In the genomic region with DNA sequence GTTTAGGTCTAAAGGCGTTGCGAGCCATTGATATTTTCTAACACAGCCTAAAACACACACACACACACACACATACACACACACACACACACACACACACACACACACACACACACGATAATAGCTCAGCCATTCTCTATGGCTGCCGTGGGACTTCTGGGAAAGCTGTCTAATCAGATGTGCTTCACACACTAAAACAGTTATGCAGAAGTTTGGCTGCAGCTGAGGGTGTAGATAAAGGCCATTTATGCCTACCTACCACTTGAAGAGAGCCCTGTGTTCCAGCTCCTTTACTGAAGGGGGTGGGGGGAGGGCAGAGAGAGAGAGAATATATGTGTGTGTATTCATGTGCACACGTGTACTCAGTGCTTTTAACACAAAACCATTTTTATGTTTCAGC, we compare ENCODE assay signal across 38 mouse cellular contexts. TPM values are rescaled to one million over a fixed set of nuclear protein-coding genes. Genes with fewer than 3 reads are reported as not detected.
A peak's percentile ranks its signal among the peaks of the same experiment; 100 is the strongest.
DNase-seq lines count a peak whose midpoint lies in the region; ATAC-seq and TF ChIP-seq lines count a peak whose summit lies in the region.
"Had no signal": no experiment of that assay in that cellular context is flagged by ENCODE, and none has a peak within 500 bp of the region (broad histone marks: within the 10 kb centered on the region; RNA-seq: fewer than 3 reads in every experiment).

No protein-coding gene starts in this region.

- peaks cover 52% of the 10 kb centered on the region for H3K36me3 ChIP-seq in heart, postnatal 0 days (replicated peaks; ENCODE audit: control insufficient read depth, insufficient read depth, low read length)
- peaks cover 48% of the 10 kb centered on the region for H3K36me3 ChIP-seq in liver, embryonic 15.5 days (replicated peaks)
- H3K36me3 ChIP-seq in intestine, embryonic 16.5 days (ENCODE audit: control insufficient read depth, insufficient read depth, low read length): no peaks in the 10 kb centered on the region; the same call in 1 of the 2 replicates

- H3K9me3 ChIP-seq in heart, postnatal 0 days (replicated peaks; ENCODE audit: control insufficient read depth, low read length): no peaks in the 10 kb centered on the region
- H3K9me3 ChIP-seq in liver, embryonic 15.5 days (replicated peaks): no peaks in the 10 kb centered on the region
- no peaks in the 10 kb centered on the region for H3K9me3 ChIP-seq in intestine, embryonic 16.5 days (ENCODE audit: control insufficient read depth, low read length)
- H3K9me3 ChIP-seq: heart, embryonic 10.5 days; heart, embryonic 15.5 days; hindbrain, embryonic 13.5 days; midbrain, embryonic 12.5 days; stomach, embryonic 15.5 days had no signal

- no peaks in the 10 kb centered on the region for H3K4me1 ChIP-seq in heart, postnatal 0 days (ENCODE audit: control insufficient read depth, insufficient read depth)
- H3K4me1 ChIP-seq in liver, embryonic 15.5 days (replicated peaks): no peaks in the 10 kb centered on the region
- H3K4me1 ChIP-seq in intestine, embryonic 16.5 days (ENCODE audit: control insufficient read depth, insufficient read depth, low read length): no peaks in the 10 kb centered on the region
- H3K4me1 ChIP-seq: heart, embryonic 10.5 days; heart, embryonic 15.5 days; stomach, embryonic 15.5 days had no signal

- no peak overlapping the region for H3K4me3 ChIP-seq in heart, postnatal 0 days (ENCODE audit: low read depth, low read length)
- no peak overlapping the region for H3K4me3 ChIP-seq in liver, embryonic 15.5 days (replicated peaks)
- H3K4me3 ChIP-seq in intestine, embryonic 16.5 days (ENCODE audit: low read length): no peak overlapping the region
- H3K4me3 ChIP-seq: heart, embryonic 10.5 days; heart, embryonic 15.5 days; hindbrain, embryonic 13.5 days; layer of hippocampus, adult 2 months; midbrain, embryonic 12.5 days; stomach, embryonic 15.5 days had no signal

- peak; percentile 39 for ATAC-seq in heart, postnatal 0 days (ENCODE audit: insufficient read depth, low read depth)
- peak; percentile 63 for ATAC-seq in liver, embryonic 15.5 days (ENCODE audit: insufficient read depth)
- ATAC-seq in intestine, embryonic 16.5 days: no peak
- ATAC-seq: forebrain, embryonic 14.5 days; Patski had no signal

- DNase-seq in heart, postnatal 0 days (ENCODE audit: low spot score): no peak
- no peak for DNase-seq in heart, adult 11 months
- peak; percentile 42 for DNase-seq in liver
- no peak for DNase-seq in right cerebral cortex, adult 18-20 months
- DNase-seq in lung, postnatal 4 days: no peak
- DNase-seq: adrenal gland, postnatal 14 days; cerebellum, adult 8-10 months; cerebellum, postnatal 36 days; gastrocnemius, postnatal 14 days; heart, postnatal 36 days; kidney, adult 11 months; kidney, postnatal 14 days; lung, embryonic 14.5 days; lung, postnatal 14 days; retina, postnatal 1 day; right cerebral cortex, postnatal 25 days had no signal

- no peak overlapping the region for H3K9ac ChIP-seq in heart, postnatal 0 days (replicated peaks; ENCODE audit: low read depth, low read length)
- H3K9ac ChIP-seq in liver, embryonic 15.5 days: no peak overlapping the region
- no peak overlapping the region for H3K9ac ChIP-seq in intestine, embryonic 16.5 days (ENCODE audit: low read depth, low read length)
- H3K9ac ChIP-seq: heart, embryonic 15.5 days; hindbrain, embryonic 13.5 days; lung, embryonic 14.5 days; midbrain, embryonic 12.5 days; stomach, embryonic 15.5 days had no signal

- no peaks in the 10 kb centered on the region for H3K27me3 ChIP-seq in heart, postnatal 0 days (ENCODE audit: control insufficient read depth, insufficient read depth, low read length)
- no peaks in the 10 kb centered on the region for H3K27me3 ChIP-seq in liver, embryonic 15.5 days
- H3K27me3 ChIP-seq in intestine, embryonic 16.5 days (replicated peaks; ENCODE audit: control insufficient read depth, insufficient read depth, low read length): no peaks in the 10 kb centered on the region
- H3K27me3 ChIP-seq: CH12.LX; heart, embryonic 15.5 days; hindbrain, embryonic 13.5 days; midbrain, embryonic 12.5 days; Patski; stomach, embryonic 15.5 days had no signal

- H3K4me2 ChIP-seq in heart, postnatal 0 days (ENCODE audit: low read depth, low read length): no peak overlapping the region
- H3K4me2 ChIP-seq in liver, embryonic 15.5 days: no peak overlapping the region
- no peak overlapping the region for H3K4me2 ChIP-seq in intestine, embryonic 16.5 days (ENCODE audit: low read depth, low read length)
- H3K4me2 ChIP-seq: heart, embryonic 15.5 days; hindbrain, embryonic 13.5 days; lung, embryonic 14.5 days; midbrain, embryonic 12.5 days; stomach, embryonic 15.5 days had no signal

- 62% methylated on average over 5 of the region's 5 CpGs for WGBS in heart, postnatal 0 days
- WGBS in liver, embryonic 15.5 days (ENCODE audit: insufficient replicate concordance): 35% methylated on average over 5 of the region's 5 CpGs
- WGBS in intestine, embryonic 16.5 days: 83% methylated on average over 5 of the region's 5 CpGs

- no peak for TF ChIP-seq CTCF in heart, postnatal 0 days (IDR thresholded peaks at IDR 0.05; ENCODE audit: low read depth)

- H3K27ac ChIP-seq in heart, postnatal 0 days (ENCODE audit: low read depth): no peak overlapping the region
- H3K27ac ChIP-seq in liver, embryonic 15.5 days (replicated peaks): no peak overlapping the region
- H3K27ac ChIP-seq in intestine, embryonic 16.5 days (ENCODE audit: low read length): no peak overlapping the region
- H3K27ac ChIP-seq: heart, embryonic 10.5 days; heart, embryonic 15.5 days; hindbrain, embryonic 13.5 days; layer of hippocampus, adult 2 months; midbrain, embryonic 12.5 days; stomach, embryonic 15.5 days had no signal

- TF ChIP-seq EP300 in heart, postnatal 0 days (IDR thresholded peaks at IDR 0.05; ENCODE audit: low read depth): no peak

RNA-seq across cellular contexts. Expression of gene Tex37, which starts 15.0 kb away (rescaled TPM):
- total RNA-seq in heart, postnatal 0 days (2014; rRNA removed; ENCODE audit: low replicate concordance): not detected in 2 replicates
- not detected in 2 replicates for polyA plus RNA-seq in heart, postnatal 0 days (2015; fragmentation: Nextera tagmentation; extraction: Ambion mirVana)
- not detected in 2 replicates for polyA plus RNA-seq in liver, embryonic 15.5 days (2015; fragmentation: Nextera tagmentation; extraction: Ambion mirVana)
- polyA plus RNA-seq in intestine, embryonic 16.5 days (2015; fragmentation: Nextera tagmentation; extraction: Ambion mirVana): not detected in 2 replicates
- total RNA-seq: adrenal gland, postnatal 14 days; CH12.LX; ES-E14; gastrocnemius, postnatal 14 days; granulocyte monocyte progenitor cell, adult 5-6 weeks; heart, postnatal 36 days; layer of hippocampus, adult 2 months; layer of hippocampus, postnatal 25 days; left cerebral cortex, adult 8-10 months; left cerebral cortex, postnatal 4 days; megakaryocyte, adult 5-6 weeks had no signal
- polyA plus RNA-seq: C2C12; embryonic facial prominence, embryonic 11.5 days; forebrain, embryonic 14.5 days; heart, embryonic 10.5 days; heart, embryonic 15.5 days; hindbrain, embryonic 13.5 days; kidney, embryonic 14.5 days; limb, embryonic 14.5 days; lung, embryonic 14.5 days; midbrain, embryonic 12.5 days; neural tube, embryonic 14.5 days; Patski; stomach, embryonic 15.5 days had no signal

RNA-seq across cellular contexts. Expression of gene Foxi3, which starts 52.6 kb away (rescaled TPM):
- not detected in 2 replicates for total RNA-seq in heart, postnatal 0 days (2014; rRNA removed; ENCODE audit: low replicate concordance)
- not detected in 2 replicates for polyA plus RNA-seq in heart, postnatal 0 days (2015; fragmentation: Nextera tagmentation; extraction: Ambion mirVana)
- polyA plus RNA-seq in liver, embryonic 15.5 days (2015; fragmentation: Nextera tagmentation; extraction: Ambion mirVana): not detected in 2 replicates
- polyA plus RNA-seq in intestine, embryonic 16.5 days (2015; fragmentation: Nextera tagmentation; extraction: Ambion mirVana): not detected in 2 replicates
- total RNA-seq: adrenal gland, postnatal 14 days; CH12.LX; gastrocnemius, postnatal 14 days; granulocyte monocyte progenitor cell, adult 5-6 weeks; heart, postnatal 36 days; layer of hippocampus, adult 2 months; layer of hippocampus, postnatal 25 days; left cerebral cortex, adult 8-10 months; left cerebral cortex, postnatal 4 days; megakaryocyte, adult 5-6 weeks had no signal
- polyA plus RNA-seq: C2C12; forebrain, embryonic 14.5 days; heart, embryonic 10.5 days; heart, embryonic 15.5 days; hindbrain, embryonic 13.5 days; kidney, embryonic 14.5 days; lung, embryonic 14.5 days; midbrain, embryonic 12.5 days; neural tube, embryonic 14.5 days; Patski; stomach, embryonic 15.5 days had no signal

RNA-seq across cellular contexts. Expression of gene Eif2ak3, which starts 59.4 kb away (rescaled TPM):
- total RNA-seq in heart, postnatal 0 days (2014; rRNA removed; ENCODE audit: low replicate concordance): 16.6 and 20.4 TPM in 2 replicates
- polyA plus RNA-seq in heart, postnatal 0 days (2015; fragmentation: Nextera tagmentation; extraction: Ambion mirVana): 3.6 and 3.7 TPM in 2 replicates
- polyA plus RNA-seq in liver, embryonic 15.5 days (2015; fragmentation: Nextera tagmentation; extraction: Ambion mirVana): 4.0 and 4.3 TPM in 2 replicates
- polyA plus RNA-seq in intestine, embryonic 16.5 days (2015; fragmentation: Nextera tagmentation; extraction: Ambion mirVana): 6.6 and 9.8 TPM in 2 replicates
